Mouse (Mus musculus) R1 (cell line): ENCODE measurements around the gene Sel1l2.

Experiments
- DNase-seq: peaks from one replicate; pipeline ENCODE4 v3.0.0-alpha.2; 2018; ENCODE audit warnings: low read depth, low spot score

Gene Sel1l2

DNA sequence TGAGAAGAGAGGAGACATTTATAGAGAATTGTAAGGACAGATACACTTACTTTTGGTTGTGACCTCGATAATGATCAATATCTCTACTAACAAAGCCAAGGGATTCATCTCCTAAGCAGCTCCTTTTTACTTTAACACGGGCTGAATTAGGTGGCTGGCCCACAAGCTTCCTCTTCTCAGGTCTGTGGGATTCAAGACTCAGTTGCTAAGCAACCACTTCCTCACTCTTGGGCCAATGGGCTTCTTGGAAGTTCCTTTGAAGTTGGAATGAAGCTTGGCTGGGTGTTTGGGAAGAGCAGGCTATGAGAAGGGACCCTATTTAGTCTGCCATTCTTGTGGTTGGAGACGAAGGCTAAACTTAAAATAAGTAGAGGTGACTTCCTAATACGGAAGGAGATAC, at the start of gene Sel1l2:
Gene Sel1l2, minus strand, starts transcription at position 182 of the 400 bp plus-strand sequence.
- peak; percentile 73 for DNase-seq

DNA sequence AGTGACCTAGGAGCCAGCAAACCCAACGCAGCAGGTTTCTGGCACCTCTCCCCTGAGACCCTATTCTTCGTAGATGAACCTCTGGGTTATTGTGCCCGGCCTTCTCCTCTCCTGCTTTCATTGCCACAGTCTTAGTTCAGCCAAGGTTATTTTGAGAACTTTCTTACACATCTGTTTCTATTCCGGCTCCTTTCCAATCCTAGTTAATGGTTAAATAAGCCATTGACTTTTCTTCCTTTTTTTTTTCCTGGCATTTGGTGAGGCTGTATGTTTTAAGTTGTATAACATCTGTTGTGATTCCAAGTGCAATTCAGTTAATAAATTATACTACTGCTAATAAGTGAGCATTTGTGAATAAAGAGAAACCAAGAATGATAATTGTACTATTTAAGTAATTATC, 49.6 kb upstream of the Sel1l2 start:
- no peak for DNase-seq

- DNase-seq, result peak; percentile 42
These were observed 37.8 kb upstream of the Sel1l2 start for GRCm38 (mm10) chr2:140427283-140427682.

DNA sequence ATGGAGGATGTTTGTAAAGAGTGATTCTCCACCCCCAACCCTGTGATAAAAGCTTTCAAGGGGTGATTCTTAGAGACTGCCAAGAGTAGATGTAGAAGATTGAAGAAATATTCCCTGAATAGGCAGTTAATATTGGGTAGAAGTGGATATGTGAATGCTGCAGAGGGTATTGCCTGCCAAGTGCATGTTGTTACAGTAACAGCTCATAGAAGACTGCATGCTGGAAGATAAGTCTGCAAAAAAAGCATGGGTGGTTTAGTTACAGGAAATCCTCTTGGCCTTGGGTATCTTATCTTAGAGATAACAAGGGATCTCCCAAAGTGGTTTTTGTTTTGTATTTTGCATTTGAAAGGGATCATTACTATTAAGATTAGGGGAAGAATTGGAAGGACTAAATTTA, 36.3 kb upstream of the Sel1l2 start:
- DNase-seq, result no peak

DNA sequence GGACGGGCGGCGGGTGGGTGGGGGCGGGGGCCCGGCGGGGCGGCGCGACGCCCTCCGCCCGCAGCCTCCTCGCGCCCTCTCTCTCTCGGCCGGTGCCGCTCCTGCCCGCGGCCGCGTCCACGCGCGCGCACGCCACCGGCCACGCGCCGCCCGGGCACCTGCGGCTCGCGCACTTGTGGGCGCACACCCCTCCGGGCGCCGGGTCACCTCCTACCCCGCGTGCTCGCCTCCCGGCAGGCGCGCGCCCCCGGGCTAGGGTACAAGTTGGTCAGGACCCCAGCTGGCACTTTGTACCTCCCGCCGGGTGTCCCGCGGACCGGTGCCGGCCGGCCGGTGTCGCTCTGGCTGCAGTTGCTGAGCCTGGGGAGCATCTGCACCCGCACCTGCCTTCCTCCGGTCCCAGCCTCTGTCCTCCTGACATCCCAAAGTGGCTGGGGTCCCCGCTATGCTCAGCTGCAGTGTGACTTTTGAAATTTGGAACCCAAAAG, 6.3 kb upstream of the Sel1l2 start:
- peak; percentile 56 for DNase-seq

DNA sequence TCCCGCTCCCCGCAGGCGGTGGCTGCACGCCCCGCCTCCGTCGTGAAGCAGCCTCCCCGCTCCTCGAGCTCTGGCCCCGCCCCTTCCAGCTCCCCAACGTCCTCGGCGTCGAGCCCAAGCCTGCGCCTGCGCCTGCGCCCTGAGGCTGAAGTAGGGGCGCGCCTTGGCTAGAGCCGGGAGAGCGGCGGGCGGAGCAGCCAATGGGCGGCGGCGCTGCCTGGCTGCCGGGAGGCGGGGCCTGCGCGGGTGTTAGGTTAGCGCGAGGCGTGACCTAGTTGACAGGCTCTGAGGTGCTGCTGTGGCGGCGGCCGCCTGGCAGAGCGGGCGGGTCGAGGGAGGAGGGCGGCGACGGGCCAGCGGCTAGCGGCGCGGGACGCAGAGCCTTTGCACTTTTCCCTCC, 5.7 kb upstream of the Sel1l2 start, which contains the start of gene Macrod2:
Gene Macrod2, plus strand, starts transcription at position 131 of the 400 bp plus-strand sequence.
- peak; percentile 97 for DNase-seq

GRCm38 (mm10) chr2:140364804-140365203, 24.7 kb downstream of the Sel1l2 start:
- no peak for DNase-seq

DNA sequence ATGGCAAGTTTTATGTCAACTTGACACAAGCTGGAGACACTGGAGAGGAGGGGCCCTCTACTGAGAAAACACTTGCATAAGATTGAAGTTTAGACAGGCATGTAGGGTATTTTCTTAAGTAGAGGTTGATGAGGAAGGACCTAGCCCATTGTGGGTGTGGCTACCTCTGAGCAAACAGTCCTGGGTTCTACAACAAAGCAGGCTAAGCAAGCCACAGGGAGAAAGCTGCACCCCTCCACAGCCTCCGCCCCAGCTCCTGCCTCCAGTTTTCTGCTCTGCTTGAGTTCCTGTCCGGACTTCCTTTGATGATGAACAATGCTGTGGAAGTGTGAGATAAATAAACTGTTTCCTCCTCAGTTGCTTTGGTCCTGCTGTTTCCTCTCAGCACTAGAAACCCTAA, 29.6 kb downstream of the Sel1l2 start:
- DNase-seq, result peak; percentile 56

- DNase-seq, result no peak
These were observed 47.1 kb downstream of the Sel1l2 start for GRCm38 (mm10) chr2:140342394-140342793.

DNA sequence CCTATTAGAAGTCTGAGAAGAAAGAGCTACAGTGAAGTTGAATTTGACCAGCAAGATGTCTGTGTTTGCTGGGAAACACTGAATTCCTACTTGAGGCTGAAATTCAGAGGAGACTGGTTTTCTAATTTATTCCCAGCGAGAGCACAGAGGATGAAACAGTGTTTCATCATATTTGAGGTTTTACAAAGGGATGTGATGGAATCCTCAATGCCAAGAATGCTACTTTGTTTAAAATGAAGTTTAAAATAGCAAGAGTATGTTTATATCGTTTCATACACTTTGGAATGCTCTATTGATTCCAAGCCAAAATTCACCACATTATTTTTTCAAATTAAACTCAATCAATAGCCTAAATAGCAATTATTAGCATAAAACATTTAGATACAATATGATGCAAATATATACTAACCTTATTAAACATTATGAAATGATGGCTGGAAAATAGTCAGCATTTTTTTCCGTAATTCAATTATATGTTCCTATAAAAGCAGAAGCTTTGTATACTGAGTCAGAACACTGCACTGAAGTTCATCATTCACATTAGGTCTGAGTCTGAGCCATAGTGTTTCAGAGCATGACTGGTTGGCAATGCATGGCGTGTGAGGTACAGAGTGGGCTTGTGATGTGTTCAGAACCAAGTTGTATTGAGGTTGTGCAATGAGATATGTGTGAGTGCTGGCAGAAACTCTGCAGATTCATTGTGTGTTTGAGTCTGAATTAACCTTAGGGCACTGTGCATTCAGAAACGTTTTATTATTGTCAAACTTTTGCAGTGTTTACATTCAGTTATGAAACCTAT, 58.8 kb downstream of the Sel1l2 start:
- DNase-seq, result no peak

DNA sequence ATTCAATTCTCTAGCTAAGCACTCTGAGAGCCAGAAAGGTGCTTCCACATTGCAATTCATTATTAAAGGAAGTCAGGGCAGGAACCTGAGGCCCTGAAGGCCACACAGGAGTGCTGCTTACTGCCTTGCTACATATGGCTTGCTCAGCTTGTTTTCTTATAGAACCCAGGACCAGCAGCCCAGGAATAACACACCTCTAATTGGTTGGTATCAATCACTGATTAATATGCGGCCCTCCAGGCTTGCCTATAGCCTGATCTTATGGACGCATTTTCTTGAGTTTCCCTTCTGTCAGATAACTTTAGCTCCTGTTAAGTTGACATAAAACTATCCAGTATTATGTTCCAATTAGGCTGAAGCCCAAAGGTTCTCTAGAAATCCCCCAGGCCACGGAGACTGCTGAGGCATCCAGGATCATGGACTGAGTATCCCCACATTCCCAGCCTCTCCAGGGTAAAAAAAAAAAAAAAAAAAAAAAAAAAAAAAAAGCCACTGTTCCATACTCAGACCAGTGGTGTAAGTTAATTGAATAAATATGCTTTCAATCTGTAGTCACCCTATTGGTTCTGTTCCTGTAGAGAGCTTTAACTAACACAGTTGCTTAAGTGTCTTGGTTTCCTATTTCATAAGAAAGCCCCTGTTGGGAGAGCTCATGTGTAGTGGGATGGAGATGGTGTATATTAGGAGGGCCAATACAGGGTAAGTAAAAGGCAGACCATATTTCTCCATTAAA, 86.4 kb downstream of the Sel1l2 start:
- no peak for DNase-seq

DNA sequence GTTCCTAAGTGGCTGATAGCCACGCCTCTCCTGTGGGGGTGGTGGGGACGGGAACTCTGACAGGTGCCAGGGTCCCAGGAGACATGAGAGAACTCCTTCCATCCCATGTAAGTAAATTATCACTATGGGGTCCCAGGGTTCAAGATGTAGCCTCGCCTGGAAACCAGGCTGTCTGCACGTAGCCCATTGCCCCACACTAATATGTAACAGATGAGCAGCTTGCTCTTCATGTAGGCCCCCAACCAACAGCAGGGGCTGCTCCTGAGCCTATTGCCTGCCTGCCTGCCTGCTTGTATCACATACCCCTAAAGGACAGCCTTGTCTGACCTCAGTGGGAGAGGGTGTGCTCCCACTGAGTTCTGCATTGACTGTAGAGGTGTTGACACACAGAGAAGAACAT, 92.4 kb downstream of the Sel1l2 start:
- DNase-seq, result no peak

DNA sequence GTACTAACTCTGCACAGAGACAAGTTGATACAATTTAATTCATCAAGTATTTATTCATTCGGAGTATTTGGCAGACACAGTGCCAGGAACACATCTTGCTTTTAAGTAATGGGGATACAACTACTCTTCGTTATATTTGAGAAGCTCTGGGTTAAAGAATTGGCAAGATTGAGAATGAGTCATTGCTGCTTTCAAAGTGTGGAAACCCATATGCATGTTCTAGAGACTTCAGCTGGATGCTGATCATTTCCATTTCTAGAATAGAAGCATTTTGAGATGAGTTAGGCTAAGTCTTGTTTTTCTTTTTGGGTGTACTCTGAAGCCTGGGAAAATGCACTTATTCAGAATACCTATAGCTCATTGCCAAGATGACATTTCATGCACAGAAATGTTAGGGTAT, 95.7 kb downstream of the Sel1l2 start:
- no peak for DNase-seq

DNA sequence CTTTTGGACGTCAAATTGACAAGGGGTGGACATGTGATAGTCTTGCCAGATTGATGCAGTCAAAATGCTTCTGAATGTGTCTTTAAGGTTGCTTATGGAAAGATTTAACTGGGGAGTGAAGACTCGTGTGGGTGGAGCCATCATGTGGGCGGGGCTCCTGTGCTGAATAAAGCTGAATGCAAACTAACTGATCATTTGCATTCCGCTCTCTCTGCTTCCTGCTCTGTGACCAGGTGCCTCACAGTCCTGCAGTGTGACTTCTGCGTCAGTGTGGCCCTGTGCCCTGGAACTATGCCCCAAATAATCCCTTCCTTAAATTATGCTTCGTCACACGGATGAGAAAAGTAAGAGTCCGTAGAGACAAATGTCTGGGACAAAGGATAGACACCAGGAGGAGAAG, 108.7 kb downstream of the Sel1l2 start:
- DNase-seq, result peak; percentile 45

- DNase-seq, result no peak
These were observed 133.8 kb downstream of the Sel1l2 start for GRCm38 (mm10) chr2:140255595-140256141.

DNA sequence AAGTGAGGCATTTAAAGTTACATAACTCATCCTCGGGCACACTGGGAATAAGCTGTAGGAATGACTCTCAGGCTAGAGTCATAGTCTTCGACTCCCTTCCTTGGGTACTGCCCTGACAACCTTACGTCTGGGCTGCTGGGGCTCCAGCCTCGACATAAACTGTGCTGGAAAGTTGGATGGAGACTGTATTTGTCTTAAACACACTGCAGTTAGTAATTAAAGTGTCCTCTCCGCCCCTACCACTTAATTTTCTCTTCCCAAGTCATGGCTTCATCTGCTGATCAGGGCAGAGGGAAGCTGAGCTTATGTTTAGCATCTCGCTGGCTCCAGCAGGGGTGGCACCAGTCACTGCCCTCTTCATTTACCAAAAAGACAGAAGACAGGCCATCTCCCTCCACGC, 135.2 kb downstream of the Sel1l2 start:
- no peak for DNase-seq

GRCm38 (mm10) chr2:140243105-140243504, 146.4 kb downstream of the Sel1l2 start:
- DNase-seq, result no peak

- no peak for DNase-seq
These were observed 147.1 kb downstream of the Sel1l2 start for GRCm38 (mm10) chr2:140242398-140242797.

GRCm38 (mm10) chr2:140237245-140237644, 152.3 kb downstream of the Sel1l2 start:
- DNase-seq, result peak; percentile 55

DNA sequence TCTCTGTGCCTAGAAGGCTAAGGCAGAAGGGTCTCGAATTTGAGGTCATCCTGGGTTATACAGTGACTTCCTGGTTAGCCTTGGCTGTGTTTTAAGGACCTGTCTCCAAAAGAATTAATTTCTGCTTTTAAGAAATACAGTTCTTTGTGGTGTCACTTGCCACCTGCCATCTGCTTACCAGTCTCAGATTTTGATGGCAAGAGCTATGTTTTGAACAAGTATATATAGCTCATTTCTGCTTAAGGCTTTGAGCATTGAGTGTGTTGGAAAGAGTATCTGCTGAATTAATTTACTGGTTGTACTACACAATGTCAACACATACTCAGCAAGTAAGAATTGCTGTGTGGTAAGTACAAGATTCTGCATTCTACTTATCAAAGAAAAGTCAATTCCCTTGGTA, 159.2 kb downstream of the Sel1l2 start:
- DNase-seq, result no peak

DNA sequence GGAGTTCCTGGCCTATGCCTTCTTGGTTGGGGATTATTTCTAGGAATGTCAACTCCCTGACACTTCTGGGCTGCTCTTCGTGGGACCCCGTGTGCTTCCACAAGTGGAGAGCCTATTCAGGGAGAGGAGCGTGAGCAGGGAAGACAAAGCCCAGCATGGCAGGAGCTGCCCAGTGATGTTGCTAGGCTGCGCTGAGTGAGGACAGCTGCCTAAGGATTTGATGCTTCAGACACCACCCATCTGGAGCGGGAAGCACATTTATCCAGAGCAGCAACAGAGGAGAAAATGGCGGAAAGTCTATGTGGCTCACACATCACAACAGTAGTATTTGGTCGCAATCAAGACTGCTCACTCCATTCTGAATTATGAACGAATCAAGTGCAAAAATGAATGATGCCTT, 169.2 kb downstream of the Sel1l2 start:
- DNase-seq, result no peak

DNA sequence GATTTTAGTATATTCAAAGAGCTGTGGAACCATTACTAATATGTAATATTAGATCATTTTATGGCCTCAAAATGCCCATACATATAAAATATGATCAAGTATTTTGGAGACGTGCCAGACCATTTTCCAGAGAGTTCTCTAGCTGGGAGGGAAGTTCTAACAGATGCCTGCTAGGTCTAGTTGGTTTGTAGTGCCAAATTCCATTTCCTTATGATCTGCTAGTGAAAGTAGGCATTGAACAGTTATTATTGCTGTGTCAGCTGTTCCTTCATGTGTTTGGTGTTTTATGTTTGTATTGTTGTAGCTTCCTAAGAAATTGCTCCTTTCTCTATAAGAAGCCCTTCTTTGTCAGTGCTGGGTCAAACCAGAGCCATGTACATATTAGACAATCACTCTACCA, 173.5 kb downstream of the Sel1l2 start:
- DNase-seq, result no peak
